Mouse (Mus musculus) liver, embryonic 15.5 days (tissue): Measurements from ENCODE around the gene Tom1l1. TPM values are rescaled to one million over a fixed set of nuclear protein-coding genes. Genes with fewer than 3 reads are reported as not detected.
A peak's percentile ranks its signal among the peaks of the same experiment; 100 is the strongest.

Experiments used
- ATAC-seq: fragments of 200-750 bp; cut with Nextera tagmentation; 2 replicates; pipeline ENCODE4 v1.8.0; 2017; ENCODE audit warnings: moderate number of reproducible peaks, mild to moderate bottlenecking, moderate library complexity; ENCODE audit not compliant: insufficient read depth
- H3K27ac ChIP-seq: fragments of 300-500 bp; sonication (generic); replicated peaks from 2 replicates; pipeline ENCODE4 v1.5.1; 2015; ENCODE audit warnings: mild to moderate bottlenecking, inconsistent platforms
- H3K27me3 ChIP-seq: fragments of 300-500 bp; sonication (generic); 2 replicates; pipeline ENCODE4 v1.6.1; 2015; ENCODE audit warnings: mild to moderate bottlenecking, inconsistent platforms
- H3K36me3 ChIP-seq: fragments of 300-500 bp; sonication (generic); replicated peaks from 2 replicates; pipeline ENCODE4 v1.6.1; 2015; ENCODE audit warnings: moderate library complexity, mild to moderate bottlenecking, inconsistent platforms
- H3K4me1 ChIP-seq: fragments of 300-500 bp; sonication (generic); replicated peaks from 2 replicates; pipeline ENCODE4 v1.6.1; 2015; ENCODE audit warnings: inconsistent platforms
- H3K4me2 ChIP-seq: fragments of 300-500 bp; sonication (generic); 2 replicates; pipeline ENCODE4 v1.6.1; 2015; ENCODE audit warnings: moderate library complexity, mild to moderate bottlenecking, inconsistent platforms
- H3K4me3 ChIP-seq: fragments of 300-500 bp; sonication (generic); replicated peaks from 2 replicates; pipeline ENCODE4 v1.5.1; 2015; ENCODE audit warnings: mild to moderate bottlenecking, inconsistent platforms
- H3K9ac ChIP-seq: fragments of 300-500 bp; sonication (generic); 2 replicates; pipeline ENCODE4 v1.6.1; 2015; ENCODE audit warnings: moderate library complexity, mild to moderate bottlenecking, inconsistent platforms
- H3K9me3 ChIP-seq: fragments of 300-500 bp; sonication (generic); replicated peaks from 2 replicates; pipeline ENCODE4 v1.6.1; 2016; ENCODE audit warnings: inconsistent platforms
- WGBS: fragments of 180-500 bp; shearing (Covaris S2); methylation state at CpG from one replicate; pipeline ENCODE4 v1.1.7; 2015; ENCODE audit warnings: mixed read lengths; ENCODE audit not compliant: insufficient replicate concordance; 5-methylcytosine and 5-hydroxymethylcytosine counted together
- polyA plus RNA-seq: library from polyadenylated mRNA; unstranded; fragments of >200 nt; fragmentation: Nextera tagmentation; extraction: Ambion mirVana; gene quantifications from 2 replicates; pipeline ENCODE4 v1.2.1, GENCODE M21; 2015

Gene Tom1l1
- polyA plus RNA-seq, 1 experiment from 2014 or later = 53.4 TPM

DNA sequence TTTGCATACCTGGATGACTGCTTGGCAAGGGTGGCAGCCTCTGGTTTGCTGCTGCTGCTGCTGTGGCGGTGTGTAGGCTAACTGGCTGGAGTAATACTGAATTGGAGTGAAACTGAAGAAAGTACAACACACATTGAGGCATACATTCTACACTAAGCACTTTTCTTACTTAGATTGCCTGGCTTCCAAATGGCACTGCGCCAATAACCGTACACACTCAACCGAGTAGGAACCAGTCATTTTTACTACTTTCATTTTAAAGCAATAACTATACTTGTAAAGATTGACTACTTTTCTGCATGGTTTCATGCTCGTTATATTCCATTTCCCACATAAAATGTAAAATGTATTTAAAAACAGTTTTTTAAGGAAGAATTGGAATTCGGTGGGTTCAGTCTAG, 38.4 kb downstream of the Tom1l1 start:
- Histone ChIP-seq H3K4me2 (no peak overlapping the region), H3K36me3 (peaks cover 95% of the 10 kb centered on the region), H3K4me3 (no peak overlapping the region), H3K9ac (no peak overlapping the region), H3K4me1 (no peaks in the 10 kb centered on the region), H3K27me3 (no peaks in the 10 kb centered on the region), H3K27ac (no peak overlapping the region), H3K9me3 (no peaks in the 10 kb centered on the region)
- ATAC-seq = no peak
- WGBS = 87% methylated on average over 6 of the region's 6 CpGs

GRCm38 (mm10) chr11:90638312-90638830, 49.8 kb downstream of the Tom1l1 start:
- H3K4me1 ChIP-seq = peaks cover 38% of the 10 kb centered on the region
- under 1% methylated on average over 54 of the region's 54 CpGs for WGBS
- no peaks in the 10 kb centered on the region for H3K9me3 ChIP-seq
- peak overlapping the region; percentile 92 for H3K27ac ChIP-seq
- H3K4me2 ChIP-seq = peak overlapping the region; percentile 81
- H3K27me3 ChIP-seq = no peaks in the 10 kb centered on the region
- H3K4me3 ChIP-seq = peak overlapping the region; percentile 98
- H3K36me3 ChIP-seq = peaks cover 29% of the 10 kb centered on the region
- H3K9ac ChIP-seq = peak overlapping the region; percentile 98
- peak; percentile 61 for ATAC-seq

DNA sequence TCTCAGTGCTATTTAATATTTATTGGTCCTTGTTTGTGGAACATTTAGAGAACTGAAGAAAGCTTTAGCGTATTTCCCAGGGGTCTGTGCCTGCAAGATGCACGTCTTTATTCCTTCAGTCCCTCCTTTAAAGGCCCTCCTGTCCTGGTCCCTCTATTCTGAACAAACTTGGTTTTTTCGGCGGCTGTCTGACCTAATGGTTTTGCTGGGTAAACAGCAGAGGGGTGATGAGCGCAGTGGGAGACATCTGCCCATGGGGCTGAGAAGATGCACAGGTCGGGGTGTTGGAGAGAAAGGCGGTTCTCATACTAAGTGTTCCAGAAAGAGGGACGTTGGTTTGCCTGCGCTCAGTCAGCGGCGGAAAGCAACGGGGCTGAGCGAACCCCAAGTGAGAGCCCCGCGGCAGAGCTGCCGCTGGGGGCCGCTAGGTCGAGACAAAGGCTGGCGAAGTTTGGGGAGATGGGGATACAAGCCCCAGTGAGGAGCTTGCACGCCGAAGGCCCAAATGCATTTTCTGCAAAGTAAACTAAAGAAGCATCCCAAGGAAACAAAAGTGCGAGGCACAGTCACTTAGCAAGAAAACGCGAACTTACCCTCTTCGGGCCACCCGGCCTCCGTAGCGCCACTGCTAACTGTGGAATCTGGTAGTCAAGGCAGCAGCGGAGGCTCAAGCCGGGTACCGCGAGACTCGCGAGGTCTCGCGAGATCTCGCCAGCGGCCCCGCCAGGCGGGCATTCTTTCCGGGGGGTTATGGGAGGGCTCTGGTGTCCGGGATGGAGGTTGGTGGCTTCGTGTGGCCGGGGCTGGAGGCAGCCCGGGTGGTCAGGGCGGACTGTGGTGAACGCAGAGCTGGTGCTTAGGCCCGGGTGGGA, 50.5 kb downstream of the Tom1l1 start, which contains the start of the genes Stxbp4 and Cox11:
TSS of gene Stxbp4 (minus strand) at position 645 of the 872 bp plus-strand sequence.
TSS of gene Cox11 (plus strand) at position 734 of the 872 bp plus-strand sequence.
- peak within 1 kb of the TSS; percentile 92 for H3K27ac ChIP-seq
- no peaks in the 10 kb centered on the region for H3K27me3 ChIP-seq
- H3K9ac ChIP-seq = peak within 1 kb of the TSS; percentile 98
- peak within 1 kb of the TSS; percentile 81 for H3K4me2 ChIP-seq
- peak within 1 kb of the TSS; percentile 98 for H3K4me3 ChIP-seq
- H3K9me3 ChIP-seq = no peaks in the 10 kb centered on the region
- peak; percentile 92 for ATAC-seq
- H3K36me3 ChIP-seq = peaks cover 24% of the 10 kb centered on the region
- WGBS = under 1% methylated on average over 48 of the region's 48 CpGs
- H3K4me1 ChIP-seq = peaks cover 38% of the 10 kb centered on the region

- no peak for ATAC-seq
- H3K36me3 ChIP-seq = 0 out of 2 replicates have a peak, but pooled peaks cover 4% of the 10 kb centered on the region
- H3K27me3 ChIP-seq = no peaks in the 10 kb centered on the region
- H3K4me1 ChIP-seq = peaks cover 18% of the 10 kb centered on the region
- H3K4me3 ChIP-seq = no peak overlapping the region
- no peaks in the 10 kb centered on the region for H3K9me3 ChIP-seq
- 77% methylated on average over 3 of the region's 3 CpGs for WGBS
- no peak overlapping the region for H3K4me2 ChIP-seq
- H3K9ac ChIP-seq = no peak overlapping the region
- no peak overlapping the region for H3K27ac ChIP-seq
Observed at GRCm38 (mm10) chr11:90634661-90635060, 53.5 kb downstream of the Tom1l1 start.

GRCm38 (mm10) chr11:90632480-90632879, 55.7 kb downstream of the Tom1l1 start:
- no peaks in the 10 kb centered on the region for H3K27me3 ChIP-seq
- no peak for ATAC-seq

GRCm38 (mm10) chr11:90627751-90628150, 60.4 kb downstream of the Tom1l1 start:
- H3K27ac ChIP-seq = no peak overlapping the region
- no peak overlapping the region for H3K4me2 ChIP-seq
- H3K4me1 ChIP-seq = no peaks in the 10 kb centered on the region
- H3K9ac ChIP-seq = no peak overlapping the region
- H3K4me3 ChIP-seq = no peak overlapping the region
- no peaks in the 10 kb centered on the region for H3K9me3 ChIP-seq
- WGBS = 67% methylated on average over 1 of the region's 1 CpGs
- H3K36me3 ChIP-seq = no peaks in the 10 kb centered on the region
- H3K27me3 ChIP-seq = no peaks in the 10 kb centered on the region
- ATAC-seq = no peak

More at GRCm38 (mm10) chr11:90632480-90632879, 55.7 kb downstream of the Tom1l1 start:
- Histone ChIP-seq H3K9ac (no peak overlapping the region), H3K27ac (no peak overlapping the region), H3K36me3 (0 out of 2 replicates have a peak, but pooled peaks cover 4% of the 10 kb centered on the region), H3K4me3 (no peak overlapping the region), H3K9me3 (no peaks in the 10 kb centered on the region), H3K4me1 (peaks cover 16% of the 10 kb centered on the region), H3K4me2 (no peak overlapping the region)
- 79% methylated on average over 2 of the region's 2 CpGs for WGBS

DNA sequence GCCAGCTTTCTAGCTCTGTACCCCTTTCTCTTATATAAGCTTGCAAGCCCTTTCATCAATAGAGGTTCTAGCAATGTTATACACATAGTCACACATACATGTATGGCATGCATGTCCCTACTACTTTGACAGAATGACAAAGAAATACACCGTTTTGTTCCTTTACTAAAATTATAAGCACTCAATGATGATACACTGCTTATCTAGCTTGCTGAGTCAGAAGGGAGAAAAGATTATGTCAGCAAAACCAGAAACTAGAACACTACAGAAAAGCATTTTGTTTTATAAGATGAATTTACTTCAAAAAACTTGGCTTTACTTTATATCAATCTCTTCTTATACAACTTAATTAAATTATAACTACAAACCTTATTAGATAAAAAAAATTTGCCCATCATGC, 63.0 kb downstream of the Tom1l1 start:
- H3K9ac ChIP-seq = no peak overlapping the region
- no peaks in the 10 kb centered on the region for H3K9me3 ChIP-seq
- no peaks in the 10 kb centered on the region for H3K27me3 ChIP-seq
- no peak overlapping the region for H3K4me3 ChIP-seq
- H3K4me1 ChIP-seq = no peaks in the 10 kb centered on the region
- 39% methylated on average over 1 of the region's 1 CpGs for WGBS
- H3K36me3 ChIP-seq = no peaks in the 10 kb centered on the region
- H3K4me2 ChIP-seq = no peak overlapping the region
- ATAC-seq = no peak
- H3K27ac ChIP-seq = no peak overlapping the region

DNA sequence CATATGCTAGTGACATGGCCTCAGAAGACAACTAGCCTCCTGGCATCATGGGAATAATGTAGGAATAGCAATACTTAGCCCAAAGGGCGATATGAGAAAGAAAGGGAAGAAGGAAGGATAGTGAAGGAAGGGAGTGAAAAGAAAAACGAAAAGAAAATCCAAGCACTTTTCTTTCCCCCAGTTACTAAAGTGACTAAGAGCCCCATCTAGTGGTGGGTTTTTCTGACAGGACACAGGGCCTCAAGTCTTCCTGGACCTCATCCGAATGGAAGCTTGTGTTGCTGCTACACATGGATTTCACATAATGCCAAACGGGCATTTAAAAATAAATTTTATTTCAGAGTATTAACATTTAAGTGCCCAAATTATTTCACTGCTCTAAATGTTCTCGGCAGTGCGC, 64.7 kb downstream of the Tom1l1 start:
- ATAC-seq = no peak
- 37% methylated on average over 6 of the region's 6 CpGs for WGBS
- H3K4me1 ChIP-seq = no peaks in the 10 kb centered on the region

DNA sequence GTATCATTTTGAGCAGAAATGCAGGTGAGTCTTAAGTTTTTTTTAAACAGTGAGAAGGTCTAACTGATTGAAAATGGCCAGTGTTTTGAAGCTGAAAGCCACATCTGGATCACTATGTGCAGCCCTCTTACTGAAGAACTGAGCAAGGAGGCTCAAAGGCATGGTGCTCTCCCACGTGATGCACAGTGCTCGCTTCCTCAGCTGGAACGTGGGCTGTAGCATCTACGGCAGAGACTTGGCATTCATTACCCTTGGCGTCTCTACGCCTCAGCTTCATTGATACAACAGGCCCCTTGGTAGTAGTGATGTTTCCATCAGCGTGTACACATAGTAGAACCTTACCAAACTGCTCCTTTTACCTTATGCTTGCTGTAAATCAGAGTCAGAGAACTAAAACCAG, 65.7 kb downstream of the Tom1l1 start:
- WGBS = 87% methylated on average over 7 of the region's 7 CpGs

More for the DNA sequence above, 64.7 kb downstream of the Tom1l1 start:
- Histone ChIP-seq H3K9me3 (no peaks in the 10 kb centered on the region), H3K27ac (no peak overlapping the region), H3K4me3 (no peak overlapping the region), H3K4me2 (no peak overlapping the region), H3K9ac (no peak overlapping the region), H3K27me3 (no peaks in the 10 kb centered on the region), H3K36me3 (no peaks in the 10 kb centered on the region)

GRCm38 (mm10) chr11:90622044-90622443, 66.1 kb downstream of the Tom1l1 start:
- Histone ChIP-seq H3K4me3 (no peak overlapping the region), H3K4me2 (no peak overlapping the region), H3K27ac (no peak overlapping the region), H3K9me3 (no peaks in the 10 kb centered on the region), H3K27me3 (no peaks in the 10 kb centered on the region), H3K4me1 (no peaks in the 10 kb centered on the region), H3K36me3 (no peaks in the 10 kb centered on the region; the same call in 1 of the 2 replicates), H3K9ac (no peak overlapping the region)
- no peak for ATAC-seq
- WGBS = 84% methylated on average over 12 of the region's 12 CpGs

More for the DNA sequence above, 65.7 kb downstream of the Tom1l1 start:
- H3K4me1 ChIP-seq = no peaks in the 10 kb centered on the region
- H3K9ac ChIP-seq = no peak overlapping the region
- H3K9me3 ChIP-seq = no peaks in the 10 kb centered on the region
- ATAC-seq = no peak
- no peak overlapping the region for H3K27ac ChIP-seq
- no peaks in the 10 kb centered on the region for H3K27me3 ChIP-seq
- H3K4me2 ChIP-seq = no peak overlapping the region
- H3K4me3 ChIP-seq = no peak overlapping the region
- H3K36me3 ChIP-seq = no peaks in the 10 kb centered on the region; the same call in 1 of the 2 replicates

DNA sequence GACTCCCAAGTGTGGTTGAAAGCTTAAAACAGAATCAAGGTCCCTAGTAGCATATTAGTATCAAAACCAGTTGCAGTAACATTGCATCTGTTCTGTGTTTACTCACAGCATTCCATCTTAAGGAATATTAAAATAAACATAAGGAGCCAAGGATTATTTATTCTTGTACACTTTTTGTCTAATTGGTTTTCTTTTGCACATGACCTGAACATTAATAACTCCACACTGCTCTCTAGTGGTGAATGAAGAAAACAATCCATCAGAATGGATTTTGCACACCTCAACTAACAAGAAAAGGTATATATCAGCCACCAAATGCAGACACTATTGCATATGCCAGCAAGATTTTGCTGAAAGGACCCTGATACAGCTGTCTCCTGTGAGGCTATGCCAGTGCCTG, 71.7 kb downstream of the Tom1l1 start:
- no peak for ATAC-seq
- Histone ChIP-seq H3K4me1 (no peaks in the 10 kb centered on the region), H3K4me2 (no peak overlapping the region), H3K36me3 (peaks cover 3% of the 10 kb centered on the region; the same call in 1 of the 2 replicates), H3K4me3 (no peak overlapping the region), H3K9ac (no peak overlapping the region), H3K9me3 (no peaks in the 10 kb centered on the region), H3K27me3 (no peaks in the 10 kb centered on the region), H3K27ac (no peak overlapping the region)
